Mouse (Mus musculus): ENCODE results near the gene Nr1h5. TPM values are rescaled to one million over a fixed set of nuclear protein-coding genes. Genes with fewer than 3 reads are reported as not detected.

Nr1h5 gene
- polyA plus RNA-seq, 1 experiment from 2014 or later = 0.64 TPM

- Histone ChIP-seq H3K9me3 (replicated peaks; ENCODE audit: control insufficient read depth, low read length) (no peaks in the 10 kb centered on the region), H3K36me3 (ENCODE audit: control insufficient read depth, insufficient read depth, low read length) (no peaks in the 10 kb centered on the region), H3K4me1 (ENCODE audit: control insufficient read depth, insufficient read depth, low read length) (no peaks in the 10 kb centered on the region; the same call in 1 of the 2 replicates), H3K4me2 (peak overlapping the region; percentile 40), H3K4me3 (ENCODE audit: low read depth, low read length) (no peak overlapping the region), H3K27me3 (ENCODE audit: control insufficient read depth, insufficient read depth, low read length) (no peaks in the 10 kb centered on the region), H3K9ac (ENCODE audit: low read depth, low read length) (no peak overlapping the region), H3K27ac (ENCODE audit: low read depth, low read length) (no peak overlapping the region)
- ATAC-seq (replicated peaks; ENCODE audit: insufficient number of reproducible peaks, low FRiP score, low TSS enrichment) = no peak
- WGBS (ENCODE audit: insufficient replicate concordance) = 59% methylated on average over 3 of the region's 3 CpGs
These were observed 16.4 kb upstream of the Nr1h5 start for GRCm38 (mm10) chr3:102980349-102980736.

GRCm38 (mm10) chr3:102979550-102980348 lies 15.8 kb upstream of the Nr1h5 start:
- WGBS (ENCODE audit: insufficient replicate concordance) = 38% methylated on average over 10 of the region's 10 CpGs
- Histone ChIP-seq H3K4me2 (peak overlapping the region; percentile 40), H3K9ac (ENCODE audit: low read depth, low read length) (no peak overlapping the region), H3K4me1 (ENCODE audit: control insufficient read depth, insufficient read depth, low read length) (no peaks in the 10 kb centered on the region; the same call in 1 of the 2 replicates), H3K27me3 (ENCODE audit: control insufficient read depth, insufficient read depth, low read length) (no peaks in the 10 kb centered on the region), H3K27ac (ENCODE audit: low read depth, low read length) (no peak overlapping the region), H3K9me3 (replicated peaks; ENCODE audit: control insufficient read depth, low read length) (no peaks in the 10 kb centered on the region), H3K36me3 (ENCODE audit: control insufficient read depth, insufficient read depth, low read length) (no peaks in the 10 kb centered on the region), H3K4me3 (ENCODE audit: low read depth, low read length) (no peak overlapping the region)
- no peak for ATAC-seq (replicated peaks; ENCODE audit: insufficient number of reproducible peaks, low FRiP score, low TSS enrichment)

GRCm38 (mm10) chr3:102976906-102977305 lies 13.0 kb upstream of the Nr1h5 start:
- Histone ChIP-seq H3K9me3 (replicated peaks; ENCODE audit: control insufficient read depth, low read length) (no peaks in the 10 kb centered on the region), H3K4me2 (no peak overlapping the region), H3K36me3 (ENCODE audit: control insufficient read depth, insufficient read depth, low read length) (no peaks in the 10 kb centered on the region), H3K9ac (ENCODE audit: low read depth, low read length) (no peak overlapping the region), H3K27ac (ENCODE audit: low read depth, low read length) (no peak overlapping the region), H3K4me1 (ENCODE audit: control insufficient read depth, insufficient read depth, low read length) (no peaks in the 10 kb centered on the region; the same call in 1 of the 2 replicates), H3K27me3 (ENCODE audit: control insufficient read depth, insufficient read depth, low read length) (no peaks in the 10 kb centered on the region), H3K4me3 (ENCODE audit: low read depth, low read length) (no peak overlapping the region)
- WGBS (ENCODE audit: insufficient replicate concordance) = 82% methylated on average over 4 of the region's 4 CpGs
- no peak for ATAC-seq (replicated peaks; ENCODE audit: insufficient number of reproducible peaks, low FRiP score, low TSS enrichment)

DNA sequence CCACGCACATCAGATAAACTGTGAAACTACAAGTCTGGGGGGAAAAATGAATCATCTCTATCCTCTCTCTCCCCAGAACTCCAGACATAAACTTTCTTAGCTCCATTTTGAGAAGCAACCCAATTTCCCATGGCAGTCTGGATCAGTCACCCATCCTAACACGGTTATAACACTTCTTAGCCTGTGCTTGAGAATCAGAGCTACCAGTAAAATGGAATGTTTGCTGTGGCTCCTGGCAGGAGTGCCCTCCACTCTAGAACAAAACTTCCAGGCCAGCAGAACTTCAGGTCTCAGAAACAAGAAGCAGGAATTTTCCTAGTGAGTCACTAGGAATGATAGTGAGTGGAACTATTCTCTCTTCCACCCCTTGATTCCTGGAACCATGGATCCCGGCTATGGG lies 6.6 kb upstream of the Nr1h5 start:
- Histone ChIP-seq H3K36me3 (ENCODE audit: control insufficient read depth, insufficient read depth, low read length) (no peaks in the 10 kb centered on the region), H3K4me1 (ENCODE audit: control insufficient read depth, insufficient read depth, low read length) (no peaks in the 10 kb centered on the region), H3K27ac (ENCODE audit: low read depth, low read length) (no peak overlapping the region), H3K4me2 (no peak overlapping the region), H3K4me3 (ENCODE audit: low read depth, low read length) (no peak overlapping the region), H3K27me3 (ENCODE audit: control insufficient read depth, insufficient read depth, low read length) (no peaks in the 10 kb centered on the region), H3K9me3 (replicated peaks; ENCODE audit: control insufficient read depth, low read length) (no peaks in the 10 kb centered on the region), H3K9ac (ENCODE audit: low read depth, low read length) (no peak overlapping the region)
- WGBS (ENCODE audit: insufficient replicate concordance) = 70% methylated on average over 3 of the region's 3 CpGs
- ATAC-seq (replicated peaks; ENCODE audit: insufficient number of reproducible peaks, low FRiP score, low TSS enrichment) = no peak

- no peaks in the 10 kb centered on the region for H3K9me3 ChIP-seq (replicated peaks; ENCODE audit: control insufficient read depth, low read length)
- H3K4me2 ChIP-seq = no peak overlapping the region
- H3K27ac ChIP-seq (ENCODE audit: low read depth, low read length) = no peak overlapping the region
- WGBS (ENCODE audit: insufficient replicate concordance) = 75% methylated on average over 9 of the region's 9 CpGs
- no peaks in the 10 kb centered on the region for H3K4me1 ChIP-seq (ENCODE audit: control insufficient read depth, insufficient read depth, low read length)
- H3K27me3 ChIP-seq (ENCODE audit: control insufficient read depth, insufficient read depth, low read length) = no peaks in the 10 kb centered on the region
- H3K36me3 ChIP-seq (ENCODE audit: control insufficient read depth, insufficient read depth, low read length) = no peaks in the 10 kb centered on the region
- no peak for ATAC-seq (replicated peaks; ENCODE audit: insufficient number of reproducible peaks, low FRiP score, low TSS enrichment)
- H3K4me3 ChIP-seq (ENCODE audit: low read depth, low read length) = no peak overlapping the region
- H3K9ac ChIP-seq (ENCODE audit: low read depth, low read length) = no peak overlapping the region
These were observed 6.1 kb upstream of the Nr1h5 start for GRCm38 (mm10) chr3:102970067-102970466.

- 39% methylated on average over 3 of the region's 3 CpGs for WGBS (ENCODE audit: insufficient replicate concordance)
- no peak overlapping the region for H3K9ac ChIP-seq (ENCODE audit: low read depth, low read length)
- no peaks in the 10 kb centered on the region for H3K36me3 ChIP-seq (ENCODE audit: control insufficient read depth, insufficient read depth, low read length)
- no peaks in the 10 kb centered on the region for H3K27me3 ChIP-seq (ENCODE audit: control insufficient read depth, insufficient read depth, low read length)
- H3K4me3 ChIP-seq (ENCODE audit: low read depth, low read length) = no peak overlapping the region
- H3K27ac ChIP-seq (ENCODE audit: low read depth, low read length) = no peak overlapping the region
- H3K4me2 ChIP-seq = no peak overlapping the region
- no peaks in the 10 kb centered on the region for H3K4me1 ChIP-seq (ENCODE audit: control insufficient read depth, insufficient read depth, low read length)
- ATAC-seq (replicated peaks; ENCODE audit: insufficient number of reproducible peaks, low FRiP score, low TSS enrichment) = no peak
- H3K9me3 ChIP-seq (replicated peaks; ENCODE audit: control insufficient read depth, low read length) = no peaks in the 10 kb centered on the region
These were observed 8.3 kb downstream of the Nr1h5 start for GRCm38 (mm10) chr3:102955596-102955995.

GRCm38 (mm10) chr3:102955143-102955542 lies 8.8 kb downstream of the Nr1h5 start:
- ATAC-seq (replicated peaks; ENCODE audit: insufficient number of reproducible peaks, low FRiP score, low TSS enrichment) = no peak
- Histone ChIP-seq H3K9ac (ENCODE audit: low read depth, low read length) (no peak overlapping the region), H3K36me3 (ENCODE audit: control insufficient read depth, insufficient read depth, low read length) (no peaks in the 10 kb centered on the region), H3K27ac (ENCODE audit: low read depth, low read length) (no peak overlapping the region), H3K9me3 (replicated peaks; ENCODE audit: control insufficient read depth, low read length) (no peaks in the 10 kb centered on the region), H3K4me3 (ENCODE audit: low read depth, low read length) (no peak overlapping the region), H3K27me3 (ENCODE audit: control insufficient read depth, insufficient read depth, low read length) (no peaks in the 10 kb centered on the region), H3K4me2 (no peak overlapping the region), H3K4me1 (ENCODE audit: control insufficient read depth, insufficient read depth, low read length) (no peaks in the 10 kb centered on the region)
- WGBS (ENCODE audit: insufficient replicate concordance) = 84% methylated on average over 3 of the region's 3 CpGs

GRCm38 (mm10) chr3:102954476-102954875 lies 9.5 kb downstream of the Nr1h5 start:
- no peaks in the 10 kb centered on the region for H3K36me3 ChIP-seq (ENCODE audit: control insufficient read depth, insufficient read depth, low read length)
- H3K4me1 ChIP-seq (ENCODE audit: control insufficient read depth, insufficient read depth, low read length) = no peaks in the 10 kb centered on the region
- H3K27ac ChIP-seq (ENCODE audit: low read depth, low read length) = no peak overlapping the region
- no peak for ATAC-seq (replicated peaks; ENCODE audit: insufficient number of reproducible peaks, low FRiP score, low TSS enrichment)
- H3K4me3 ChIP-seq (ENCODE audit: low read depth, low read length) = no peak overlapping the region
- H3K4me2 ChIP-seq = no peak overlapping the region
- 84% methylated on average over 12 of the region's 12 CpGs for WGBS (ENCODE audit: insufficient replicate concordance)
- H3K9me3 ChIP-seq (replicated peaks; ENCODE audit: control insufficient read depth, low read length) = no peaks in the 10 kb centered on the region
- no peak overlapping the region for H3K9ac ChIP-seq (ENCODE audit: low read depth, low read length)
- no peaks in the 10 kb centered on the region for H3K27me3 ChIP-seq (ENCODE audit: control insufficient read depth, insufficient read depth, low read length)

GRCm38 (mm10) chr3:102946861-102947260 lies 17.1 kb downstream of the Nr1h5 start:
- Histone ChIP-seq H3K4me2 (no peak overlapping the region), H3K4me1 (ENCODE audit: control insufficient read depth, insufficient read depth, low read length) (no peaks in the 10 kb centered on the region), H3K4me3 (ENCODE audit: low read depth, low read length) (no peak overlapping the region), H3K27me3 (ENCODE audit: control insufficient read depth, insufficient read depth, low read length) (no peaks in the 10 kb centered on the region), H3K36me3 (ENCODE audit: control insufficient read depth, insufficient read depth, low read length) (no peaks in the 10 kb centered on the region), H3K9ac (ENCODE audit: low read depth, low read length) (no peak overlapping the region), H3K9me3 (replicated peaks; ENCODE audit: control insufficient read depth, low read length) (no peaks in the 10 kb centered on the region), H3K27ac (ENCODE audit: low read depth, low read length) (no peak overlapping the region)
- 68% methylated on average over 5 of the region's 5 CpGs for WGBS (ENCODE audit: insufficient replicate concordance)
- no peak for ATAC-seq (replicated peaks; ENCODE audit: insufficient number of reproducible peaks, low FRiP score, low TSS enrichment)

Data from heart, embryonic 11.5 days (tissue).